Mouse (Mus musculus): ENCODE measurements around the gene Pepd. TPM values are rescaled to one million over a fixed set of nuclear protein-coding genes. Genes with fewer than 3 reads are reported as not detected.

Gene Pepd
- total RNA-seq, 1 experiment from 2014 or later, result 23.5 TPM

Other genes starting within 250 kb of the Pepd start
- not detected in 2 replicates for gene Chst8, start 99.7 kb upstream of the Pepd start, total RNA-seq (2017)
- 34.9 and 43.3 TPM in 2 replicates for gene Cebpg, start 144.2 kb downstream of the Pepd start, total RNA-seq (2017)
- 8.7 and 10.9 TPM in 2 replicates for gene Cebpa, start 206.9 kb downstream of the Pepd start, total RNA-seq (2017)